Mouse (Mus musculus) hindbrain, embryonic 14.5 days (tissue): Measurements from ENCODE around the gene Gpa33. TPM values are rescaled to one million over a fixed set of nuclear protein-coding genes. Genes with fewer than 3 reads are reported as not detected.

Experiments
- ATAC-seq: fragments of 200-750 bp; cut with Nextera tagmentation; 2 replicates; pipeline ENCODE4 v1.8.0; 2017; ENCODE audit warnings: moderate number of reproducible peaks, mild to moderate bottlenecking, moderate TSS enrichment, moderate library complexity; ENCODE audit not compliant: low FRiP score
- DNase-seq: peaks from one replicate; pipeline ENCODE4 v3.0.0-alpha.2; 2015; ENCODE audit warnings: low spot score
- H3K27ac ChIP-seq: fragments of 300-500 bp; sonication (generic); 2 replicates; pipeline ENCODE4 v1.5.1; 2014; ENCODE audit warnings: mild to moderate bottlenecking, moderate library complexity
- H3K27me3 ChIP-seq: fragments of 300-500 bp; sonication (generic); 2 replicates; pipeline ENCODE4 v1.6.1; 2014; ENCODE audit warnings: mild to moderate bottlenecking, low read length, mixed read lengths; ENCODE audit not compliant: control insufficient read depth, insufficient read depth
- H3K36me3 ChIP-seq: fragments of 300-500 bp; sonication (generic); replicated peaks from 2 replicates; pipeline ENCODE4 v1.6.1; 2014; ENCODE audit not compliant: control insufficient read depth, insufficient read depth
- H3K4me1 ChIP-seq: fragments of 300-500 bp; sonication (generic); replicated peaks from 2 replicates; pipeline ENCODE4 v1.6.1; 2014; ENCODE audit warnings: antibody characterized with exemption, low read length, mixed read lengths; ENCODE audit not compliant: control insufficient read depth, insufficient read depth
- H3K4me2 ChIP-seq: fragments of 300-500 bp; sonication (generic); replicated peaks from 2 replicates; pipeline ENCODE4 v1.6.1; 2014; ENCODE audit warnings: mild to moderate bottlenecking, moderate library complexity
- H3K4me3 ChIP-seq: fragments of 300-500 bp; sonication (generic); replicated peaks from 2 replicates; pipeline ENCODE4 v1.5.1; 2014; ENCODE audit warnings: mild to moderate bottlenecking, low read length
- H3K9ac ChIP-seq: fragments of 300-500 bp; sonication (generic); 2 replicates; pipeline ENCODE4 v1.6.1; 2014
- H3K9me3 ChIP-seq: fragments of 300-500 bp; sonication (generic); 2 replicates; pipeline ENCODE4 v1.6.1; 2016; ENCODE audit warnings: low read length; ENCODE audit not compliant: control insufficient read depth
- WGBS: fragments of 180-500 bp; shearing (Covaris S2); extraction: QIAGEN DNeasy Blood & Tissue Kit; methylation state at CpG from one replicate; pipeline ENCODE4 v1.1.7; 2014; 5-methylcytosine and 5-hydroxymethylcytosine counted together
- polyA plus RNA-seq: library from polyadenylated mRNA; unstranded; fragments of >200 nt; fragmentation: Nextera tagmentation; extraction: Ambion mirVana; gene quantifications from 2 replicates; pipeline ENCODE4 v1.2.1, GENCODE M21; 2014

The Gpa33 gene
- polyA plus RNA-seq, 1 experiment from 2014 or later: not detected

- Histone ChIP-seq H3K4me2 (no peak overlapping the region), H3K9me3 (no peaks in the 10 kb centered on the region), H3K9ac (no peak overlapping the region), H3K4me1 (no peaks in the 10 kb centered on the region), H3K27ac (no peak overlapping the region), H3K36me3 (no peaks in the 10 kb centered on the region), H3K4me3 (no peak overlapping the region), H3K27me3 (no peaks in the 10 kb centered on the region)
- WGBS: 76% methylated on average over 6 of the region's 6 CpGs
- no peak for DNase-seq
- ATAC-seq: no peak
Observed at GRCm38 (mm10) chr1:166105464-166105863, 24.6 kb upstream of the Gpa33 start.

GRCm38 (mm10) chr1:166114986-166115385, 15.1 kb upstream of the Gpa33 start:
- no peak for DNase-seq

GRCm38 (mm10) chr1:166115719-166116118, 14.3 kb upstream of the Gpa33 start:
- H3K36me3 ChIP-seq: no peaks in the 10 kb centered on the region
- H3K4me1 ChIP-seq: 0 out of 2 replicates have a peak, but pooled peaks cover 6% of the 10 kb centered on the region
- H3K27me3 ChIP-seq: no peaks in the 10 kb centered on the region; the same call in 1 of the 2 replicates
- DNase-seq (no peak), ATAC-seq (no peak)
- H3K9me3 ChIP-seq: no peaks in the 10 kb centered on the region
- H3K27ac ChIP-seq: no peak overlapping the region
- no peak overlapping the region for H3K4me2 ChIP-seq
- no peak overlapping the region for H3K4me3 ChIP-seq
- WGBS: 90% methylated on average over 4 of the region's 4 CpGs
- no peak overlapping the region for H3K9ac ChIP-seq

More at GRCm38 (mm10) chr1:166114986-166115385, 15.1 kb upstream of the Gpa33 start:
- Histone ChIP-seq H3K9me3 (no peaks in the 10 kb centered on the region), H3K4me1 (0 out of 2 replicates have a peak, but pooled peaks cover 6% of the 10 kb centered on the region), H3K36me3 (no peaks in the 10 kb centered on the region), H3K27me3 (no peaks in the 10 kb centered on the region; the same call in 1 of the 2 replicates), H3K27ac (no peak overlapping the region), H3K9ac (no peak overlapping the region), H3K4me3 (no peak overlapping the region), H3K4me2 (no peak overlapping the region)
- WGBS: 89% methylated on average over 3 of the region's 3 CpGs
- ATAC-seq: no peak

- Histone ChIP-seq H3K27ac (peak overlapping the region; percentile 39), H3K27me3 (no peaks in the 10 kb centered on the region), H3K4me1 (0 out of 2 replicates have a peak, but pooled peaks cover 6% of the 10 kb centered on the region), H3K36me3 (no peaks in the 10 kb centered on the region), H3K4me3 (no peak overlapping the region), H3K9me3 (no peaks in the 10 kb centered on the region), H3K9ac (0 out of 2 replicates have a peak overlapping the region, but pooled peaks have one; percentile 11), H3K4me2 (peak overlapping the region; percentile 10; the same call in 1 of the 2 replicates)
- DNase-seq (no peak), ATAC-seq (0 out of 2 replicates have a peak, but pooled peaks have one; percentile 34)
- WGBS: 55% methylated on average over 13 of the region's 13 CpGs
Observed at GRCm38 (mm10) chr1:166117866-166118639, 12.0 kb upstream of the Gpa33 start.

GRCm38 (mm10) chr1:166122114-166122513, 7.9 kb upstream of the Gpa33 start:
- 82% methylated on average over 7 of the region's 7 CpGs for WGBS
- Histone ChIP-seq H3K4me3 (no peak overlapping the region), H3K9me3 (no peaks in the 10 kb centered on the region), H3K4me1 (0 out of 2 replicates have a peak, but pooled peaks cover 6% of the 10 kb centered on the region), H3K36me3 (no peaks in the 10 kb centered on the region), H3K9ac (no peak overlapping the region), H3K27me3 (no peaks in the 10 kb centered on the region), H3K4me2 (no peak overlapping the region), H3K27ac (no peak overlapping the region)
- no peak for ATAC-seq
- DNase-seq: no peak

GRCm38 (mm10) chr1:166123045-166123444, 7.0 kb upstream of the Gpa33 start:
- no peak overlapping the region for H3K27ac ChIP-seq
- ATAC-seq (no peak), DNase-seq (no peak)
- no peaks in the 10 kb centered on the region for H3K36me3 ChIP-seq
- 90% methylated on average over 1 of the region's 1 CpGs for WGBS
- no peak overlapping the region for H3K9ac ChIP-seq
- no peak overlapping the region for H3K4me2 ChIP-seq
- no peaks in the 10 kb centered on the region for H3K27me3 ChIP-seq
- no peaks in the 10 kb centered on the region for H3K9me3 ChIP-seq
- H3K4me1 ChIP-seq: 0 out of 2 replicates have a peak, but pooled peaks cover 6% of the 10 kb centered on the region
- no peak overlapping the region for H3K4me3 ChIP-seq

GRCm38 (mm10) chr1:166123751-166124150, 6.3 kb upstream of the Gpa33 start:
- H3K36me3 ChIP-seq: no peaks in the 10 kb centered on the region
- H3K9ac ChIP-seq: no peak overlapping the region
- no peak overlapping the region for H3K4me3 ChIP-seq

GRCm38 (mm10) chr1:166124932-166125593, 5.0 kb upstream of the Gpa33 start:
- 55% methylated on average over 8 of the region's 8 CpGs for WGBS

More at GRCm38 (mm10) chr1:166123751-166124150, 6.3 kb upstream of the Gpa33 start:
- Histone ChIP-seq H3K4me1 (no peaks in the 10 kb centered on the region), H3K9me3 (no peaks in the 10 kb centered on the region), H3K4me2 (no peak overlapping the region), H3K27me3 (no peaks in the 10 kb centered on the region), H3K27ac (no peak overlapping the region)
- no peak for ATAC-seq
- DNase-seq: no peak
- 90% methylated on average over 8 of the region's 8 CpGs for WGBS

GRCm38 (mm10) chr1:166126290-166126689, 3.7 kb upstream of the Gpa33 start:
- DNase-seq (no peak), ATAC-seq (no peak)
- no peaks in the 10 kb centered on the region for H3K9me3 ChIP-seq
- no peak overlapping the region for H3K4me3 ChIP-seq
- 94% methylated on average over 6 of the region's 6 CpGs for WGBS
- H3K4me1 ChIP-seq: no peaks in the 10 kb centered on the region
- no peaks in the 10 kb centered on the region for H3K36me3 ChIP-seq
- no peak overlapping the region for H3K4me2 ChIP-seq
- no peaks in the 10 kb centered on the region for H3K27me3 ChIP-seq
- H3K9ac ChIP-seq: no peak overlapping the region
- no peak overlapping the region for H3K27ac ChIP-seq

More at GRCm38 (mm10) chr1:166124932-166125593, 5.0 kb upstream of the Gpa33 start:
- H3K4me2 ChIP-seq: no peak overlapping the region
- H3K36me3 ChIP-seq: no peaks in the 10 kb centered on the region
- no peaks in the 10 kb centered on the region for H3K4me1 ChIP-seq
- H3K27me3 ChIP-seq: no peaks in the 10 kb centered on the region
- H3K4me3 ChIP-seq: no peak overlapping the region
- H3K9ac ChIP-seq: no peak overlapping the region
- DNase-seq (no peak), ATAC-seq (no peak)
- H3K27ac ChIP-seq: no peak overlapping the region
- H3K9me3 ChIP-seq: no peaks in the 10 kb centered on the region
